Mouse (Mus musculus): ENCODE data around the gene Afg3l1. TPM values are rescaled to one million over a fixed set of nuclear protein-coding genes. Genes with fewer than 3 reads are reported as not detected.
"Not testable (repeated sequence)": the region's sequence is repeated elsewhere in the genome, so short reads cannot be mapped to it uniquely, and the experiment has no call there.

Gene Afg3l1
- polyA plus RNA-seq, 1 experiment, result 42.0 TPM

DNA sequence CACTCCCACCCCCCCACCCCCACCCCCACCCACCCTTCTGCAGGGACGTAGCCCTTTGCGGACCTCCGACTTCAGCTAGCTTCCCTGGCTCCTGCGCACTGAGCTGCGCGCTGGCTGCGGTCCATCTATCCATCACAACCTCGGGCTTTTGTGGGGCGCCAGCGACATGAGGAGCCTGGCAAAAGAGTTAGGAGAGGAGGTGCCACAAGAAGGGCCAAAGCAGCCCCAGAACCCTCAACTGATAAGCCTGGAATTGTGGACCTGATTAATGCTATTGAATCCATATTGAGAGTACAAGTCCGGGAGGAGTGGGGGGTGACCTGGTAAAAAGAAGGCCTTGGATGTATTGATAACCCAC is 37.8 kb downstream of the Afg3l1 start:
- H3K36me3 ChIP-seq (ENCODE audit: control insufficient read depth, insufficient read depth, low read length, poor library complexity, severe bottlenecking), result no peaks in the 10 kb centered on the region
- 0 out of 2 replicates have a peak, but pooled peaks cover 7% of the 10 kb centered on the region for H3K27me3 ChIP-seq (ENCODE audit: control insufficient read depth, insufficient read depth, low read length, poor library complexity, severe bottlenecking)
- H3K4me3 ChIP-seq (ENCODE audit: low read depth, low read length), result peak overlapping the region; percentile 56
- peak overlapping the region; percentile 84 for H3K9ac ChIP-seq (ENCODE audit: low read depth, poor library complexity, severe bottlenecking)
- no peaks in the 10 kb centered on the region for H3K9me3 ChIP-seq (replicated peaks; ENCODE audit: control insufficient read depth, insufficient read depth, low read length, poor library complexity, severe bottlenecking)
- no peaks in the 10 kb centered on the region for H3K4me1 ChIP-seq (ENCODE audit: control insufficient read depth, insufficient read depth, low read length)
- no peak overlapping the region for H3K27ac ChIP-seq (ENCODE audit: insufficient read depth, low read length)
- no peak for TF ChIP-seq CTCF (IDR thresholded peaks at IDR 0.05; ENCODE audit: low read depth, low read length)
- TF ChIP-seq POLR2A (IDR thresholded peaks at IDR 0.05; ENCODE audit: insufficient read depth, low read length), result no peak
- TF ChIP-seq EP300 (IDR thresholded peaks at IDR 0.05; ENCODE audit: insufficient read depth, low read depth, low read length), result no peak

- H3K9ac ChIP-seq (ENCODE audit: low read depth, poor library complexity, severe bottlenecking), result no peak overlapping the region
- H3K4me3 ChIP-seq (ENCODE audit: low read depth, low read length), result no peak overlapping the region
- 0 out of 2 replicates have a peak, but pooled peaks cover 7% of the 10 kb centered on the region for H3K27me3 ChIP-seq (ENCODE audit: control insufficient read depth, insufficient read depth, low read length, poor library complexity, severe bottlenecking)
- H3K27ac ChIP-seq (ENCODE audit: insufficient read depth, low read length), result no peak overlapping the region
- no peaks in the 10 kb centered on the region for H3K9me3 ChIP-seq (replicated peaks; ENCODE audit: control insufficient read depth, insufficient read depth, low read length, poor library complexity, severe bottlenecking)
- TF ChIP-seq EP300 (IDR thresholded peaks at IDR 0.05; ENCODE audit: insufficient read depth, low read depth, low read length), result no peak
- H3K4me1 ChIP-seq (ENCODE audit: control insufficient read depth, insufficient read depth, low read length), result no peaks in the 10 kb centered on the region
- no peaks in the 10 kb centered on the region for H3K36me3 ChIP-seq (ENCODE audit: control insufficient read depth, insufficient read depth, low read length, poor library complexity, severe bottlenecking)
These were observed 38.9 kb downstream of the Afg3l1 start for GRCm38 (mm10) chr8:123516596-123516995.

GRCm38 (mm10) chr8:123518172-123518571 is 40.5 kb downstream of the Afg3l1 start:
- Histone ChIP-seq H3K27ac (ENCODE audit: insufficient read depth, low read length) (no peak overlapping the region), H3K9ac (ENCODE audit: low read depth, poor library complexity, severe bottlenecking) (no peak overlapping the region), H3K36me3 (ENCODE audit: control insufficient read depth, insufficient read depth, low read length, poor library complexity, severe bottlenecking) (no peaks in the 10 kb centered on the region), H3K4me1 (ENCODE audit: control insufficient read depth, insufficient read depth, low read length) (no peaks in the 10 kb centered on the region), H3K27me3 (ENCODE audit: control insufficient read depth, insufficient read depth, low read length, poor library complexity, severe bottlenecking) (0 out of 2 replicates have a peak, but pooled peaks cover 7% of the 10 kb centered on the region), H3K9me3 (replicated peaks; ENCODE audit: control insufficient read depth, insufficient read depth, low read length, poor library complexity, severe bottlenecking) (no peaks in the 10 kb centered on the region), H3K4me3 (ENCODE audit: low read depth, low read length) (no peak overlapping the region)
- TF ChIP-seq CTCF (IDR thresholded peaks at IDR 0.05; ENCODE audit: low read depth, low read length) (no peak), EP300 (IDR thresholded peaks at IDR 0.05; ENCODE audit: insufficient read depth, low read depth, low read length) (no peak), POLR2A (IDR thresholded peaks at IDR 0.05; ENCODE audit: insufficient read depth, low read length) (no peak)

DNA sequence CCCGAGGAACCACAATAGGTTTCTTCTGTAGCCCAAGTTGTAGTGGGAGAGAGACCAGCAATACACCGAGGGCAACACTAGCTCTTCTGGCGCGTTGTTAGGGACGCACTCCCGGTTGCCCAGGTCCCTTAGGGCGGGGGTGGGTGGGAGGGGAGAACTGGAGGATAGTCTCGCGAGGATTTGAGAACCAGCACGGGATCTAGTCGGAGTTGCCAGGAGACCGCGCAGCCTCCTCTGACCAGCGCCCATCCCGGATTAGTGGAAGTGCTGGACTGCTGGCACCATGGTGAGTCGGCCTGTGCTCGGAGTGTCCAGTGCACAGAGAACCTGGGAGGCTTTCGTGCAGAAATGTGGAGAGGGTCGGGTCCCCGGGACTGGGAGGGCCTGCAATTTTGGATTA is 41.0 kb downstream of the Afg3l1 start, which contains the start of gene Gas8:
TSS of gene Gas8 (plus strand) at position 168 of the 400 bp plus-strand sequence.
- H3K4me1 ChIP-seq (ENCODE audit: control insufficient read depth, insufficient read depth, low read length), result no peaks in the 10 kb centered on the region
- peak within 1 kb of the TSS; percentile 47 for H3K9ac ChIP-seq (ENCODE audit: low read depth, poor library complexity, severe bottlenecking)
- H3K4me3 ChIP-seq (ENCODE audit: low read depth, low read length), result peak within 1 kb of the TSS; percentile 72
- H3K36me3 ChIP-seq (ENCODE audit: control insufficient read depth, insufficient read depth, low read length, poor library complexity, severe bottlenecking), result no peaks in the 10 kb centered on the region
- H3K9me3 ChIP-seq (replicated peaks; ENCODE audit: control insufficient read depth, insufficient read depth, low read length, poor library complexity, severe bottlenecking), result no peaks in the 10 kb centered on the region
- TF ChIP-seq POLR2A (IDR thresholded peaks at IDR 0.05; ENCODE audit: insufficient read depth, low read length), result no peak
- no peak for TF ChIP-seq EP300 (IDR thresholded peaks at IDR 0.05; ENCODE audit: insufficient read depth, low read depth, low read length)
- TF ChIP-seq CTCF (IDR thresholded peaks at IDR 0.05; ENCODE audit: low read depth, low read length), result no peak
- no peak within 1 kb of the TSS for H3K27ac ChIP-seq (ENCODE audit: insufficient read depth, low read length)
- H3K27me3 ChIP-seq (ENCODE audit: control insufficient read depth, insufficient read depth, low read length, poor library complexity, severe bottlenecking), result 0 out of 2 replicates have a peak, but pooled peaks cover 7% of the 10 kb centered on the region

DNA sequence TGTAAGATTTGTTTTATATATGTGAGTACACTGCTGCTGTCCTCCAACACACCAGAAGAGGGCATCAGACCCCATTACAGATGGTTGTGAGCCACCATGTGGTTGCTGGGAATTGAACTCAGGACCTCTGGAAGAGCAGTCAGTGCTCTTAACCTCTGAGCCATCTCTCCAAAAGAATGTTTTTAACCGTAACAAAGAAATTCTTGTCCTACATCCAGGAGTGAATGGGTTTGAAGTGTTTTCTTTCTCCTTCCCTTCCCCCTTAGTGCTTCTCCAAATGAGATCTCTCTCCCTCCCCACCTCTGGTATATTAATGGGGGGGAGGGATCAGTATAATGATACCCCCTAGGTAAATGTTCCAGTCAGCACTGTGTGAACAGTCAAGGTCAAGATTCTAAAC is 42.3 kb downstream of the Afg3l1 start:
- not testable (repeated sequence) for H3K9me3 ChIP-seq (replicated peaks; ENCODE audit: control insufficient read depth, insufficient read depth, low read length, poor library complexity, severe bottlenecking); H3K4me1 ChIP-seq (ENCODE audit: control insufficient read depth, insufficient read depth, low read length); H3K27me3 ChIP-seq (ENCODE audit: control insufficient read depth, insufficient read depth, low read length, poor library complexity, severe bottlenecking); H3K27ac ChIP-seq (ENCODE audit: insufficient read depth, low read length); H3K9ac ChIP-seq (ENCODE audit: low read depth, poor library complexity, severe bottlenecking); H3K4me3 ChIP-seq (ENCODE audit: low read depth, low read length); H3K36me3 ChIP-seq (ENCODE audit: control insufficient read depth, insufficient read depth, low read length, poor library complexity, severe bottlenecking)

DNA sequence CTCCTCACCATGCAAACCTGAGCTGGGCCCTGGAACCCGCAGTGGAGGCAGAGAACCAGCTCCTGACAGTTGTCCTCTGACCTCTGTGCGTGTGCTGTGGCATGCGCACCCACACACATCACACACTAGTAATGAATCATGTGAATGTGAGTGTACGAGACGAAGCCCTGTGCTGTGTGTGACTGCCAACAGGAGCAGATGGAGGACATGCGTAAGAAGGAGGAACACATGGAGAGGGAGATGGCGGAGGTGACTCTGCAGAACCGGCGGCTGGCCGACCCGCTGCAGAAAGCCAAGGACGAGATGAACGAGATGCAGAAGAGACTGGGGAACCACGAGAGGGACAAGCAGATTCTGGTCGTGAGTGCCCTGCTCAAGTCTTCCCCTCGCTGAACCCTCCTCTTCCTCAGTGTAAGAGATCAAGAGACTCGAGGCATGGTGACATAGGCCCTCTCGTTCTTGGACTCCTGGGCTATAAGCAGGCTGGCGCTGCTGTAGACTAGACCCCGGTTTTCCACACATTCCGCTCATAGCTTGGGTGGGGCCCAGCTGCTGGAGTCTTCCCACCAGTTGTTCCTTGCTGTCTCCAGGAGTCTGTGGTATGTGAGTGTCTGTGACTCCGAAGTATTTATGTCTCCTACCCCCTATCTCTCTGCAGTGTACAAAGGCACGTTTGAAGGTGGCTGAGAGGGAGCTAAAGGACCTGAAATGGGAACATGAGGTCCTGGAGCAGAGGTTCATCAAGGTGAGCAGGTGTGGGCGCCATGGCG is 50.2 kb downstream of the Afg3l1 start:
- Histone ChIP-seq H3K36me3 (ENCODE audit: control insufficient read depth, insufficient read depth, low read length, poor library complexity, severe bottlenecking) (0 out of 2 replicates have a peak, but pooled peaks cover 2% of the 10 kb centered on the region), H3K27ac (ENCODE audit: insufficient read depth, low read length) (no peak overlapping the region), H3K9ac (ENCODE audit: low read depth, poor library complexity, severe bottlenecking) (no peak overlapping the region)

More for the DNA sequence above, 50.2 kb downstream of the Afg3l1 start:
- no peaks in the 10 kb centered on the region for H3K27me3 ChIP-seq (ENCODE audit: control insufficient read depth, insufficient read depth, low read length, poor library complexity, severe bottlenecking)
- H3K4me1 ChIP-seq (ENCODE audit: control insufficient read depth, insufficient read depth, low read length), result no peaks in the 10 kb centered on the region
- H3K9me3 ChIP-seq (replicated peaks; ENCODE audit: control insufficient read depth, insufficient read depth, low read length, poor library complexity, severe bottlenecking), result no peaks in the 10 kb centered on the region
- H3K4me3 ChIP-seq (ENCODE audit: low read depth, low read length), result no peak overlapping the region
- TF ChIP-seq CTCF (IDR thresholded peaks at IDR 0.05; ENCODE audit: low read depth, low read length) (no peak), EP300 (IDR thresholded peaks at IDR 0.05; ENCODE audit: insufficient read depth, low read depth, low read length) (no peak), POLR2A (IDR thresholded peaks at IDR 0.05; ENCODE audit: insufficient read depth, low read length) (no peak)

Measured in ES-Bruce4 (cell line).